Mouse (Mus musculus) stomach, postnatal 0 days (tissue): ENCODE measurements around the gene Gm28051.

Experiments used
- CTCF ChIP-seq: IDR thresholded peaks from 2 replicates; pipeline ENCODE4 v1.5.1; 2016; ENCODE audit warnings: antibody characterized with exemption, low read depth, mild to moderate bottlenecking, moderate library complexity
- EP300 ChIP-seq: optimal IDR thresholded peaks from 2 replicates; pipeline ENCODE3; 2016; ENCODE audit warnings: antibody characterized with exemption

DNA sequence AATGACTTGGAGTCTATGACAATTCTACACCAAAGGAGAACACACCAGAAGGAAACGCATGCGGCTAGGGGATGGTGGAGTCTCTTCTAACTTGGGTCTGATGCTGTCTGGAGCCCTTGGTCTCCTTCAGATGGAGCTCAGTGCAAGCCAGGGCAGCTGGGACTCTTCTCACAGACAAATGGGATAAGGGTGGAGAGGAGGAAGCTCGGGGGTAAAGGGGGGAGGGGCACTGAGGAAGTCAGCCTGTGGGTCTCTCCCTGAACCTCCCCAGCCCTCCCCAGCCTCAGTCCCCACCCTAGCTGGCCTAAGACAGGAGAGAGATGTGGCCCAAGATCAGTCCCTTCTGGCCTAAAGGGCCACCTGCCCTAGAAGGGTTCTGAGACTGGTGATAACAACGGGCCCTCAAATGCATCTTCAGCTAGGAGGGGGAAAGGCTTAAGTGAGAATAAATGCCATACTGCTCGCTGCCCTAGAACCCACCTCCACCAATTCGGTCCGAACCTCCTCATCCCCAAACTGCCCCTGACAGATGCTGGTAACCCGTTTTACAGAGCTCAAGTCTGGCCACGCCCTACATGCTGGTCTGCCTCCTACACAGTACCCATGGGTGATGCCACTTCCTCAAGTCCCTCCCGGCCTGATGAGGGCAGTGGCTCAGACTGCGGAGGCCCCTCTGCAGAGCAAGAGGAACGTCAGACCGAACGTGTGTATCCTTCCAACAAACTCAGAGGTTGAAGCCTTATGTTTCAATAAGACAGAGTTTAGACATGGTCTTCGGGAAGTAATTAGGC is 67.6 kb downstream of the Gm28051 start:
- TF ChIP-seq EP300 (no peak), CTCF (no peak)
